Mouse (Mus musculus): ENCODE measurements around the gene Prkce. TPM values are rescaled to one million over a fixed set of nuclear protein-coding genes. Genes with fewer than 3 reads are reported as not detected.

The Prkce gene
- total RNA-seq, 2 experiments from 2014 or later, result 8.7 TPM

GRCm38 (mm10) chr17:86420646-86421338 lies 253.2 kb downstream of the Prkce start:
- intact Hi-C loops (cut with DNase I; ENCODE audit: low total_unique reads), result no loop called here

GRCm38 (mm10) chr17:86422023-86422422 lies 254.4 kb downstream of the Prkce start:
- intact Hi-C loops (cut with DNase I; ENCODE audit: low total_unique reads), result no loop called here
- no peak for DNase-seq

More at GRCm38 (mm10) chr17:86420646-86421338, 253.2 kb downstream of the Prkce start:
- DNase-seq, result no peak

GRCm38 (mm10) chr17:86429877-86430276 lies 262.3 kb downstream of the Prkce start:
- no peak for DNase-seq

GRCm38 (mm10) chr17:86433117-86433516 lies 265.5 kb downstream of the Prkce start:
- intact Hi-C loops (cut with DNase I; ENCODE audit: low total_unique reads), result no loop called here
- DNase-seq, result no peak

More at GRCm38 (mm10) chr17:86429877-86430276, 262.3 kb downstream of the Prkce start:
- intact Hi-C loops (cut with DNase I; ENCODE audit: low total_unique reads), result no loop called here

GRCm38 (mm10) chr17:86433813-86434212 lies 266.2 kb downstream of the Prkce start:
- intact Hi-C loops (cut with DNase I; ENCODE audit: low total_unique reads), result no loop called here
- no peak for DNase-seq

- DNase-seq, result no peak
- intact Hi-C loops (cut with DNase I; ENCODE audit: low total_unique reads), result no loop called here
Measured at GRCm38 (mm10) chr17:86434781-86435180, 267.2 kb downstream of the Prkce start.

GRCm38 (mm10) chr17:86435570-86435969 lies 268.0 kb downstream of the Prkce start:
- DNase-seq, result no peak
- intact Hi-C loops (cut with DNase I; ENCODE audit: low total_unique reads), result no loop called here

GRCm38 (mm10) chr17:86435984-86436383 lies 268.4 kb downstream of the Prkce start:
- intact Hi-C loops (cut with DNase I; ENCODE audit: low total_unique reads), result no loop called here
- no peak for DNase-seq

GRCm38 (mm10) chr17:86436583-86437370 lies 269.2 kb downstream of the Prkce start:
- DNase-seq, result no peak
- intact Hi-C loops (cut with DNase I; ENCODE audit: low total_unique reads), result no loop called here

- intact Hi-C loops (cut with DNase I; ENCODE audit: low total_unique reads), result loop anchor here (2.0 kb wide), 1 partner anchor 41 kb away; no protein-coding TSS in a partner anchor
- no peak for DNase-seq
Measured at GRCm38 (mm10) chr17:86437516-86438277, 270.1 kb downstream of the Prkce start.

GRCm38 (mm10) chr17:86438278-86438661 lies 270.7 kb downstream of the Prkce start:
- no peak for DNase-seq
- intact Hi-C loops (cut with DNase I; ENCODE audit: low total_unique reads), result loop anchor here (2.0 kb wide), 1 partner anchor 41 kb away; no protein-coding TSS in a partner anchor

- intact Hi-C loops (cut with DNase I; ENCODE audit: low total_unique reads), result loop anchor here (2.0 kb wide), 1 partner anchor 42 kb away; no protein-coding TSS in a partner anchor
- DNase-seq, result no peak
Measured at GRCm38 (mm10) chr17:86438763-86439162, 271.2 kb downstream of the Prkce start.

- intact Hi-C loops (cut with DNase I; ENCODE audit: low total_unique reads), result loop anchor here (10.0 kb wide), 1 partner anchor 136 kb away; no protein-coding TSS in a partner anchor
- DNase-seq, result no peak
Measured at GRCm38 (mm10) chr17:86441098-86441497, 273.5 kb downstream of the Prkce start.

- intact Hi-C loops (cut with DNase I; ENCODE audit: low total_unique reads), result loop anchor here (10.0 kb wide), 1 partner anchor 139 kb away; no protein-coding TSS in a partner anchor
- DNase-seq, result no peak
Measured at GRCm38 (mm10) chr17:86443886-86444285, 276.3 kb downstream of the Prkce start.

GRCm38 (mm10) chr17:86444578-86445419 lies 277.2 kb downstream of the Prkce start:
- DNase-seq, result peak; percentile 88
- intact Hi-C loops (cut with DNase I; ENCODE audit: low total_unique reads), result loop anchor here (10.0 kb wide), 1 partner anchor 140 kb away; no protein-coding TSS in a partner anchor

- intact Hi-C loops (cut with DNase I; ENCODE audit: low total_unique reads), result loop anchor here (10.0 kb wide), 1 partner anchor 141 kb away; no protein-coding TSS in a partner anchor
- DNase-seq, result no peak
Measured at GRCm38 (mm10) chr17:86445420-86445720, 277.8 kb downstream of the Prkce start.

- DNase-seq, result no peak
- intact Hi-C loops (cut with DNase I; ENCODE audit: low total_unique reads), result loop anchor here (2.0 to 10.0 kb wide), 2 partner anchors 141 to 285 kb away; no protein-coding TSS in a partner anchor
Measured at GRCm38 (mm10) chr17:86445900-86446299, 278.3 kb downstream of the Prkce start.

- no peak for DNase-seq
- intact Hi-C loops (cut with DNase I; ENCODE audit: low total_unique reads), result loop anchor here (2.0 to 10.0 kb wide), 2 partner anchors 142 to 286 kb away; no protein-coding TSS in a partner anchor
Measured at GRCm38 (mm10) chr17:86447101-86447598, 279.6 kb downstream of the Prkce start.
